Mouse (Mus musculus) heart, postnatal 25 days (tissue): Measurements from ENCODE around the gene Nxf1. TPM values are rescaled to one million over a fixed set of nuclear protein-coding genes. Genes with fewer than 3 reads are reported as not detected.
"Not testable (repeated sequence)": the region's sequence is repeated elsewhere in the genome, so short reads cannot be mapped to it uniquely, and the experiment has no call there.

Experiments
- DNase-seq: peaks from one replicate; pipeline ENCODE4 v3.0.0; 2022; ENCODE audit warnings: low spot score
- intact Hi-C: fragments of 180-260 bp; cut with DNase I; formaldehyde crosslinking; loops from one replicate; pipeline ENCODE4 v1.15.1; 2025
- total RNA-seq, 2 experiments: library from RNA; stranded (reverse); gene quantifications; 2 replicates each; pipeline ENCODE4 v1.2.3; 2021

The Nxf1 gene
- total RNA-seq, 2 experiments from 2014 or later: 37.5 to 48.1 TPM

- intact Hi-C loops: loop anchor here (5.0 kb wide), 1 partner anchor 94 kb away; the partner anchor contains the start of gene Ttc9c
- DNase-seq: peak; percentile 96
Observed at GRCm38 (mm10) chr19:8722907-8723573, 33.8 kb upstream of the Nxf1 start, which contains the start of gene Slc3a2. Slc3a2 (minus strand) TSS chr19:8723369.

GRCm38 (mm10) chr19:8723574-8724346, 33.1 kb upstream of the Nxf1 start:
- no peak for DNase-seq

GRCm38 (mm10) chr19:8724392-8724791, 32.5 kb upstream of the Nxf1 start:
- DNase-seq: no peak
- intact Hi-C loops: loop anchor here (2.0 to 5.0 kb wide), 2 partner anchors 14 to 93 kb away; partner anchors contain the start of gene Ttc9c

More at GRCm38 (mm10) chr19:8723574-8724346, 33.1 kb upstream of the Nxf1 start:
- intact Hi-C loops: loop anchor here (2.0 to 5.0 kb wide), 2 partner anchors 15 to 94 kb away; partner anchors contain the start of gene Ttc9c

- DNase-seq: no peak
Observed at GRCm38 (mm10) chr19:8725081-8725613, 31.7 kb upstream of the Nxf1 start.

GRCm38 (mm10) chr19:8726609-8727390, 30.1 kb upstream of the Nxf1 start:
- intact Hi-C loops: no loop called here
- no peak for DNase-seq

More at GRCm38 (mm10) chr19:8725081-8725613, 31.7 kb upstream of the Nxf1 start:
- intact Hi-C loops: loop anchor here (2.0 kb wide), 1 partner anchor 14 kb away; no protein-coding TSS in a partner anchor

- intact Hi-C loops: no loop called here
- no peak for DNase-seq
Observed at GRCm38 (mm10) chr19:8727495-8728114, 29.3 kb upstream of the Nxf1 start.

GRCm38 (mm10) chr19:8728335-8729099, 28.4 kb upstream of the Nxf1 start:
- DNase-seq: not testable (repeated sequence)

GRCm38 (mm10) chr19:8734334-8734733, 22.5 kb upstream of the Nxf1 start:
- DNase-seq: no peak
- intact Hi-C loops: no loop called here

More at GRCm38 (mm10) chr19:8728335-8729099, 28.4 kb upstream of the Nxf1 start:
- intact Hi-C loops: not testable (repeated sequence)

GRCm38 (mm10) chr19:8735389-8736159, 21.3 kb upstream of the Nxf1 start, which contains the start of gene Wdr74:
Wdr74 (plus strand) TSS chr19:8735827.
- DNase-seq: peak; percentile 79
- intact Hi-C loops: no loop called here

- DNase-seq: no peak
- intact Hi-C loops: no loop called here
Observed at GRCm38 (mm10) chr19:8736160-8736467, 20.8 kb upstream of the Nxf1 start.

- intact Hi-C loops: loop anchor here (2.0 kb wide), 1 partner anchor 14 kb away; no protein-coding TSS in a partner anchor
- DNase-seq: no peak
Observed at GRCm38 (mm10) chr19:8738911-8739310, 18.0 kb upstream of the Nxf1 start.

- intact Hi-C loops: loop anchor here (2.0 kb wide), 1 partner anchor 15 kb away; no protein-coding TSS in a partner anchor
- no peak for DNase-seq
Observed at GRCm38 (mm10) chr19:8739646-8740045, 17.2 kb upstream of the Nxf1 start.

- DNase-seq: no peak
- intact Hi-C loops: no loop called here
Observed at GRCm38 (mm10) chr19:8740603-8741002, 16.3 kb upstream of the Nxf1 start, which contains the start of gene 1700092M07Rik. 1700092M07Rik (plus strand) TSS chr19:8740718.

- intact Hi-C loops: no loop called here
- DNase-seq: peak; percentile 93
Observed at GRCm38 (mm10) chr19:8741243-8741869, 15.5 kb upstream of the Nxf1 start, which contains the start of gene Stx5a. Stx5a (plus strand) TSS chr19:8741413.

- intact Hi-C loops: no loop called here
Observed at GRCm38 (mm10) chr19:8742176-8742575, 14.7 kb upstream of the Nxf1 start.

GRCm38 (mm10) chr19:8745382-8745781, 11.5 kb upstream of the Nxf1 start:
- intact Hi-C loops: no loop called here
- no peak for DNase-seq

More at GRCm38 (mm10) chr19:8742176-8742575, 14.7 kb upstream of the Nxf1 start:
- no peak for DNase-seq

GRCm38 (mm10) chr19:8747368-8747767, 9.5 kb upstream of the Nxf1 start:
- intact Hi-C loops: no loop called here
- DNase-seq: no peak
